Mouse (Mus musculus) c-Kit-positive CD71-negative TER-119-negative erythroid progenitor cells, embryonic 14.5 days (primary cell): ENCODE data around the gene Car12.

ENCODE experiments used
- DNase-seq: peaks from one replicate; pipeline ENCODE4 v3.0.0-alpha.2; 2013; ENCODE audit warnings: low read depth

Car12 gene

DNA sequence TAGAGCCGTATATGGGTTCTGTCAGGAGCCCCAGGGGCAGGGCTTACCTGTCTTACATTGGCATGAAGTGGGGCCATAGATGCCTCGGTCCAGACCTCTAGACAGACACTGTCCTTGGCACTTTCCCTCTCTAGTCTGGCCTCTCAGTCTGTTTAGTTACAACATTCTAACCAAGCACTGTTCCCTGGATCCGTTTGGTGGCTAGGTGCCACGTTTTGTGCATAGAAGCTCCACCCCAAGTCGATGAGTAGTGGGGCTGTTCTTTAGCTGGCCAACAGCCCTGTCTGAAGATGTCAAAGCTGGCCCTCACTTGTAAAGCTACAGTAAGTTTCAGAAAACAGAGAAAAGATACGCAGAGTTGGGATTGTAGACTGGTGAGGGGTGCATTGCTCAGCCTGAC is 2.9 kb upstream of the Car12 start:
- no peak for DNase-seq

DNA sequence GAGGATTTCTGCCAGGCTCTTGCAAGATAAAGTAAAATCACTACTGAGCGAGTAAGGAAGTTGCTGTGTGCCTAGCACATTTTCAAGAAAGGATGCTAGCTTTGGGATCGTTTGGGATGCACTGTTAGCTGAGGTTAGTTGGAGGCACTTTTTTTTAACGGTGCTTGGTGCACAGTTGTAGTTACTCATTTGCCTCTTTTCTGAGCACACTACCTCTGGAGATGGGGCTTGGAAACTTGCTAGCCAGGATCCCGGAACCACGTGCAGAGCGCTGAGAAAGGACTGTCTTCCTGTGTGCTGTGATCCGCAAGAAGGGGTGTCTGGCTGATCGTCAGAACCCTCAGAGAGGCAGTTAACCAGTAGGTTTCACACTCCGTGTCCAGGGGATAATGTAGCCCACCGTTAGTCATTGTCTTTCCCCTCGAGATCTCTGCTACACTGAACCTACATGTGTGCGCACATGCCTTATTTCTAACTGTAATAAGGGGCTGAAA is 583 bp downstream of the Car12 start:
- DNase-seq, result no peak

DNA sequence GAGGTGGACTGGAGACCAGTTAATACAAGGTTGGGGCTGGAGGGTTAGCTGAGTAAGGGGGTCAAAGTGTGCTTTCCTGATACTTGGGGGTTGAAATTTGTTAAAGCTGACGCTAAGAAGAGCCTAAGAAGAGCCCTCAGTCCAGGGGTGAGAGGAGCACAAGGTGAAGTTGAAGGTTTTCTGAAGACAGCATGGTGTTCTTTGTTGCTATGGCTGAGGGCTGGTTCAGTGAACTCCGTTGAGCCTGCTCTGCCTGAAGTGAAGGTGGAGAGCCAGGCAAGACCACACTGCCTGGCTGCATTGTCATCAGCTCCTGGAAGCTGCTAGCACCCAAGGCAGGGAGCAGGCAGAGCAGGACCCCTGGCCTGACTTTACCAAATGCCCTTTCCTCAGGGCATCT is 1.9 kb downstream of the Car12 start:
- DNase-seq, result no peak

DNA sequence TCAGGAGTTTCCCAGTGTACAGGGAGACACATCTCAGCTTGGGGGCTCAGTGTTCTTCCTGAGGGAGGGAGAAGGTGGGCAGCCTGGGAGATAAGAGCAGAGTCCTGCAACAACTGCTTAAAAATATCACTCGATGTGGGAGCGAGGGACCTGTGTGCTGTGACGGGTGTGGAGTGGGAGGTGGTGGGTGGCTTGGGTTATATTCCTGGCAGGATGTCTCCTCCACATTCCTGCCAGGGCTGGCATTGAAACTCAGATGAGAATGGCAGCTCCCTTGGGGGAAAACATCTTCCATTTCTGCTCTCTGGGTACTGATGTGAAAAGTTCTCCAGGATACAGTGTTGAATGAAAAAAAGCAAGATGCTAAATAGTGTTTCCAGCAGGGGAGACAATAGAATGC is 3.0 kb downstream of the Car12 start:
- DNase-seq, result no peak

DNA sequence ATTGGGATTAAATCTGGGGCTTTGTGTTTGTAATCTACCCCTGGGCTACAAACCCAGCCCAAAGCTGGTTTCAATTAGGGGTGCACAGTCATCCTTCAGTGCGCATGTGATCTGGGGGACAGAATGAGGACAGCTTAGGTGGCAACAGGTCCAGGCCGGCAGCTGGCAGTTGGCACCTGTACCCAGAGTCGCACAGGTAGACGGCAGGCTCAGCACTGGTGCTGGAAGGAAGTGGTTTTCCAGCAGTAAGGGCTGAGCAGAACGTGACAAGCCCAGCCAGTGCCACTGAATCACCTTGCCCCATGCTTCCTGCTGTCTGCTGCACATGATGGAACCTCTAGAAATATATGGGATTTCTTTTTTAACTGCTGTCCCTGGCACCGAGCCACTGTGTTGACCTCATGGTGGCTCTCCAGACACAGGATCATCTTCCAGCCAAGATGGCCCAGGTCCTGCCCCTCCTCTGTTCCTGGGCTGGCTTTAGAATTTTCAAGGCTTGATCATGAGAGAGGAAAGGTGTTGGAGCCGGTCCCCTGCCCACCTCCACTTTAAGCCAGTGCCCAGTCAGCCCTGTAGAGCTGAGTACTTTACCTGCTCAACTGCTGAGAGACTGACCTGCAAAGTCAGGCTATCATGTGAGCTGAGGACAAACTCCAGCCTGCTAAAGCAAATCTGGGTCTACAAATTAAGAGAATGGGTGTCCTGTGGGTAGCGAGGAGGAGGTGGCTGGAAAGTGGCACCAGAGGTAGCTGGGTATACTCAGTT is 7.4 kb downstream of the Car12 start:
- no peak for DNase-seq

DNA sequence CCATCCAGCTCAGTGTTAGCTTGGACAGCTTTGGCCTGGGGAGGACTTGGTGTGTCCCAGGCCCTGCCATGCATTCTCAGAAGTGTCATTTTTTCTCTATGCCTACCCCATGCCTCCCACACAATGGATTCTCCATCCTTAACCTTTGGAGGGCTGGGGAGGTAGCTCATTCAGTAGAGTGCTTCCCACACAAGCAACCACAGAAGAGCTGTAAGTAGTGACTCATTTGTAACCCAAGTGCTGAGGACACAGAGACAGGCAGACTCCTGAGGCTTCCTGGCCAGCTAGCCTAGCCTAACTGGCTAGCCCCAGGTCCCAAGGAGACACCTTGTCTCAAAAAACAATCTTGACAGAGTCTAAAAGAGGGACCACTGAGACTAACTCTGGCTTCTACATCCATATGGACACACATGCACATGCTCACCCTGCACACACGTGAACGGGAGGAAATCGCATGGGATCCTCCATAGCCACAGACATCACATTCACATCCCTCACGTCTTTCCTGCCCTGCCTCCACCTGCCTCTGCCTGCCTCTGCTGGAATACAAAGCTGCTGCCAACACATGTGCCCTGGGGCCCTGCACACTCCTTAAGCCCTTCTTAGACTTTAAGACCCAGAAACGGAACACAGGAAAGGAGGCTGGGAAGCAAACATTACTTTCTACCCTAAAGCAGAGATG is 8.8 kb downstream of the Car12 start:
- no peak for DNase-seq

DNA sequence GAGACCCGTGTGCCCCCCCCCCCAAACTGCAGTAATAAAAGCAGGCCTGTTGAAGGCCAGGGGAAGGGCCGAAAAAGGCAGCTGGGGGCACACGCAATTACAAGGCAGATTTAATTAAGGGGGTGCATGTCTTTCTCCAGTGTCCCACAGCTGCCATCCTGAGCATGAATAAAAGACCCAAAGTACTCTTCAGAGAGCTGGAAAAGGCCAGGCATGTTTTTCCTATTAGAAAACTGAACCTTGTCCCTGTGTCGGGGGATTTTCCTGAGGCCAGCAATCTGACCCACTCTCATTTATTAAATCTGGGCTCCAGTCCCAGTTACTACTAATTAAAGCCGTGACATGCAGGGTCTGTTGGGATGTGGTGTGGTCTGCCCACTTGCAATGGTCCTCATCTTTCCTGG is 9.4 kb downstream of the Car12 start:
- no peak for DNase-seq

DNA sequence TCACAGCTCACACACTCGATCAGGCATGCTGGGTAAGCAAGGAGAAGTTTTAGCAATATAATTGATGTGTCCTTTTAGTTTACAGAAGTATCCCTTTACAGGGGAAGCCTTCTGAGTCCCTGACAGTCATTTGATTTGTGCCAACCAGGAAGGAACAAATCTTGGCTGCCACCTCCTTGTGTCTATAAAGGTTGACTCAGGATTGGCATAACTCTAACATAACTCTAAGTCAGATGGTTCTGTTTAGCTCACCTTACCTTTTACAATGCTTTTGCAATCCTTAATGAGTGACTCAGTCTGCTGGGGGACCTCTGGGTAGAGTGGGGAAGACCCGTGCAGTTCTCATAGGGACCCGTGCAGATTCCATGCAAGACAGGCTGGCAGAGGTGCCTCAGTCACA is 12.1 kb downstream of the Car12 start:
- DNase-seq, result no peak

DNA sequence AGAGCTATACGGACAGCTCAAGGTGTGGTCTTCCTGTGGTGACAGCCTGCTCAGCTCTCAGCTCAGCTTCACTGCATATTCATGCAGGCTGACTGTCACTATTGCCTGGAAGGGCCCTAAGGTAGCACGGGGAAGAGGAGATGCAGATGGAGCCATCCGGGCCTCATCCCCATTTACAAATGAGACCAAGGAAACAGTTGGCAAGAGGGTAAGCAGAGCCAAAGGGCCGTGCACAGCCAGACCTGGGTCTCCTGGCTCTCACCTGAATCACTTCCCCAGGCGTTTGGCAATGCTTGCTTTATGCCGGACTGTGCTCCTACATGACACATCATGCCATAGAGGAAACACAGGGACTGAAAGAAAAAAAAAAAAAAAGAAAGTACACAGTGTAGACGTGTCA is 13.8 kb downstream of the Car12 start:
- no peak for DNase-seq

DNA sequence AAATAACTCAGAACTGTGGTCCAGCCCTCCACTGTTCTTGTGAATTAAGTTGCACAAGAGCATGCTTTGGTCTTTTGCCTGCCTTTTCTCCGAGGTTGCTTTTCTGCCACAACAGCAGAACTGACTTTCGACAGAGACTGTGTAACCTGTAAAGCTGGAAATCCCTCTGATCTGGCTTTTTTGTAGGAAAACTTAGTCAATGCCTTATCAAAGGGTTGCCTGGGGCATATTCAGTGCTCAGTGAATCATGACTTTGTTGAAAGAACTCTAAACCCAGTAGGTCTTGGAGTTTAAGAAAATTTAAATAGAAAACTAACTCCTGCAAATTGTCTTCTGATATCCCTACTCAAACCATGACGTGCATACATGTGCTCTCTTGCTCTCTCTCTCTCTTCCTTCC is 17.1 kb downstream of the Car12 start:
- DNase-seq, result no peak

DNA sequence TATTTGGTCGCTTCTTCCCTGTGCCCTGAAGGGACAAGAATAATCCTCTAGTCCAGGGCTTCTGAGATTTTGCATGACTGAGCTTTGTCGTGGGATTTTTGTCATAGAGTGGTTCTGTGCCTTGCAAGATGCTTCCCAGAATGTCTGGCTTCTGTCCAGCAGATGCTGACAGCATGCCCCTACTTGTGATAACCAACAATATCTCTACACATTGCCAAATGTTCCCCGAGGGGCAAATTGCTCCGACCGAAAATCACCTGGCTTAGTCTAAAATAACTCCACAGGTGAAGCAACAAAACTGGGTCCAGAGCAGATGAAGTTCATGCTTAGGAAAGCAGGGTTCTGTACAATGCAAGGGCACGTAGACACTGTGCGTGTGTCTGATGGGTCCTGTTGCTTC is 17.8 kb downstream of the Car12 start:
- DNase-seq, result no peak

DNA sequence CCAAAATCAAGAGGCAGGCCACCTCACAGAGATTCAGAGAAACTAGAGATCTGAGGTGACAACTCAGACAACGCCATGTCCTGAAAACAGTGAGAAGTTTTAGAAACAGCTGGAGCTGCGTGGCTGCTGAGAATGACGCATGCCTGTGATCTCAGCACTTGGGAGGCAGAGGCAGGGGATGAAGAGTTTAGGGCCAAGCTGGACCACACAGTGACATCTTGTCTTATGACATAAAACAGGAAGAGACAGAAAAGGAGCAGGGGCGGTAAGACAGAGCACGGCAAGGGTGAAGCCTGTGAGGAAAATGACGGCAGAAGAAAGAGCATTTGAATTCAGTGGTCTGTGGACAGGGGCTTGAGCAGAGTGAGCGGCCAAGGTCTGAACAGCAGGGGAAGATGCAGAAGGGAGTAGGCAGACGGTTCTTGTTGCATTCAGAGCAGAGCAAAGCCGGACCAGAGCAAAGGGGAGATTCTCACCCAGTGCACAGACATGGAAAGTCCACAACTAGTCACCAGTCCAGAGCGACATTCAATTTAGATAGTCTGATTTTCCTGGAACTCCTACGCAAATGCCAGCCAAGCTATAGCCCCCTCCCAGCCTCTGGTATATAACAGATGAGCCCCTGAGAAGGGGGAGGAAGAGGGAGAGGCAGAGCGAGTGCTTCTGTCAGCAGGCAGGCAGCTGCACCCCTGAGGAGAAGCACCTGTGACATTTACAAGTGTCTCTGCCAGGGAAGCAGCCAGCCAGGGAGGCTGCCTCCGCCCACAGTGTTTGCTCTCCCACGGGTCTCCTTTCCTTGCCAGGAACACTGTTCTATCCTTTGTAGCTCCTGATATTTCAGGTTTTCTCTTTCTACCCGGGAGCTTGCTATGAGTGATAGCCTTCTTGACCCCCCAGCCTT is 19.6 kb downstream of the Car12 start:
- DNase-seq, result no peak

DNA sequence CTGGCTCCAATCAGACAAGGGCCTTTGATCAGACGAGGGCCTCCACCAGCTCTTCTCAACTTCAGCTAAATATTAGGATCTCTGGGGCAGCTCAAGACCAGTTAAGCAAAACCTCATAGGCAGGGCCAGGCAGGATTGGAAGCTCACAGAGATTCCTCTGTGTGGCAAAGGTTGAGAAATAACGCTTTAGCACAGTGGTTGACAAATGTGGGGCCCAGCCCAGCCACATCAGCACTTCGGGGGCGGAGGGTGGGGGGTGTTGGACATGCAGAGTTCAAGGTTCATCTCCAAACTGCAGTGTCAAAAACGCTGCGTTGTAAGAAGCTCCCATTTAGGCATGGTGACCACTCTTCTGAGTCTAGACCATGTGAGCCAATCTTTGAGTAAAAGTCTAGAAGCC is 21.1 kb downstream of the Car12 start:
- no peak for DNase-seq

DNA sequence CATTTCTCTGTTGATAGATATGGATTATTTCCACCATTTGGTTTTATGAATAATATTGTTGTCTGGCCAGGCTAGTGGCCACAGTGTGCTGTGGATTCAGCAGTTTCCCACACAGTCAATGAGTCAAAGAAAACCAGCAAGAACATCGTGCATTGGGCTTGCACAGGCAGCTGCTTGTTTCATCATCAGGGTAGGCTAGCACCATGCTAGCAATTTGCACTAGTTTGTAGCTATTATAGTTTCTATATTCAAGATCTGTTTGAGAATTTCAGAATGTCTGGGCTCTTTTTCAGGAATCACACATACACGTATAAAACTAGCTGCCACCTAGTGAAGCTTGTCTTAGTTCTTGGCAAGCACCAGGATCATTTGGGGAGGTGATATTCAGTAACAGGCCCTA is 21.6 kb downstream of the Car12 start:
- no peak for DNase-seq

DNA sequence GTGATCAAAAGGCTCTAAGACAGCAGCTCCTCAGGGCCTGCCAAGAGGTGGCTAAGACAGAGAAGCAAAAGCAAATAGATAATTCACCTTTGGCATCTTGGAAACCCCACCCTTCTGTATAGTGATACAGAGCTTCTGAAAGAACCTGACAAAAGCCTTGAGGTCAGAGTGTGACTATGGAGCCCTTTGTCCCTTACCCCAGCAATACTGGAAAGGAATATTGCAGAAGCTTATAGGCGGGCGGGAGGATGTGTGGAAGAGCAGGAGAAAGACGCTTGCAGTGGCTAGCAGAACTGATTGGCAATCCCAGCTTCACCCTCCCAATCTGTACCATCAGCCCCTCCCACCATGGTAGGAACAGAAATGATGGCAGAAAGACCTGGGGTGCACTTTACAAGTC is 22.5 kb downstream of the Car12 start:
- DNase-seq, result no peak

DNA sequence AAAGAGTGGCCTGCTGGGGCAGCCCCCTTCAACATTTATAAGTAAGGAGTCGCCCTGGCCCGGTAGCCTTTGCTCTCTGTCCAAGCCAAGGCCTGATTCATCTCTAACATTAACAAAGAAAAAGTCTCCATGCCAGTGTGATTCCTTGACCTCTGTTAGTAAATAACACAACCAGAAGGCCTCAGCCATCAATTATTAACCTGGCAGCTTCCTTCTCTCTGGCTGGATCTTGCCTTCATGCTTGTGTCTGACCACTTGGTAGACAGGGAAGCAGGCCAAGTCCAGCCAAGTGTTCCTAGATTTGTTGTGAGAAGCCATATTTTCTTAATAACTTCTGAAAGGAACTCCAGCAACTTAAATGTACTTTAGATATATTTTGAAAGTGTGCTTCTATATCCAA is 23.1 kb downstream of the Car12 start:
- no peak for DNase-seq

DNA sequence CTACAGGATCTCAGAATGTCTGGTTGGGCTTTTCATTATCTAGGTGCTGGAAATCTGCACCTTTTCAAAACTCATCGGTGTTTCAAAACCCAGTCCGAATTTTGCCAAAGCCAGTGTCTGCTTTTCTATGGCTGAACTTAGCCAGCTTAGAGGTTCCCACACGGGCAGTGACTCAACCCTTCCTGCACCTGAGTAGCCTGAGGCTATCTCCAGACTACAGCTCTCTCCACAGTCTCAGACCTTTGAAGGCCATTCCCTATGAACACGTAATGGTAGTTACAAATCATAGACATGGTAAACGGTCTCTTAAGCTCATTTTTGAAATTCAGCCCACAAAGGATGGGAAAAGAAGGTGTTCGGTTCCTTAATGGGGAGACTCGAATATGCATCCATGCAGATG is 26.0 kb downstream of the Car12 start:
- no peak for DNase-seq

DNA sequence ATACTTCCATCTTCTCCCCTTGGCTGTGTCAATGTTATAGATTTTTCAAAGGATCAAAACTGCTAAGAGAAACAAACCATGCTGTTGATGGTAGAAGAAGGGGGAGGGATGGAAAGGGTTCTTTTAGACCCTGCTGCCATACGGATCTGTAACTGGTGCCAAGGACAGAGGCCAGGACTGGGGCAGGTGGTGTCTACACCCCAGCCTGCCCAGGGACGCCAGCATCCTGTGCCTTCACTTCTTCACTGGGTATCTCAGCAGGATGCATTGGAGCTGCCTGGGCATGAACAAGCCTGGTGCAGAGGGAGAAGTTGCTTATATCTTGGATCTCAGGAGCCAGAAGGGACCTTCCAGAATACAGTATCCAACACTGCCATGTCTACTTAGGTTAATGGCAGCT is 31.0 kb downstream of the Car12 start:
- DNase-seq, result no peak

DNA sequence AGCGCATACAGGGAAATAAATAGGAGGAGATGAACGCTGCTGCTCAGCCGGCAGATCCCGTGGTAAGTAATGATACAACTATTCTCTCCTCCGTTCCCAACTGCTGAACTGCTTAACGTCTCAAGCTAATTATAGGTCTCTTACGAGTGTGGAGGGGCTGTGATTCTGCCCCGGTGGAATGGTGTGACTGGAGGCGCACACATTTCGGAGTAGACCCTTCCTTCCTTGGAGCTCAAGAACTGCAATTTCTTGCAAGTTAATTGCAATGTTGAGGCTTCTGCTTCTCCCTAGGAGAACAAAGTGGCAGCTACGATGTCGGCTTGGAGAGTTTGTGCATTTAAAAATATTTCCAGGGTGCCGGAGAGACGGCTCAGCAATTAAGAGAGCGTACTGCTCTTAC is 34.9 kb downstream of the Car12 start:
- DNase-seq, result no peak

DNA sequence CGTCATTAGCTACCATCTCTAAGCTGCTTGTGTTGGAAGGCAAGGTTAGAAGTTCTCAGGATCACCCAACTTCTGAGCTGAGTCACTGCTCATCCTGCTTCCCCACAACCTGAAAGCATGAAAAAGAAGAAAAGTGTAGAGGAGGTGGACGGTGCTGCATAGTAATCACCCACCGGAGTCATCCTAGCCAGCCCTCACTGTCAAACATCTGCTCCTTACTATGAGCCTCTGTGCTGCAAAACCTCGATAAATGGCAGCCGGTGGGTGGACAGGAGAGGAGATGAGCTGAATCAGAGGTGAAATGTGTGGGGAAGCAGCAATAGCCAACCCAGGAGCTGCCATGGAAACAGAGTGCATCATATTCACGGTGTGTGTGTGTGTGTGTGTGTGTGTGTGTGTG is 39.4 kb downstream of the Car12 start:
- no peak for DNase-seq

DNA sequence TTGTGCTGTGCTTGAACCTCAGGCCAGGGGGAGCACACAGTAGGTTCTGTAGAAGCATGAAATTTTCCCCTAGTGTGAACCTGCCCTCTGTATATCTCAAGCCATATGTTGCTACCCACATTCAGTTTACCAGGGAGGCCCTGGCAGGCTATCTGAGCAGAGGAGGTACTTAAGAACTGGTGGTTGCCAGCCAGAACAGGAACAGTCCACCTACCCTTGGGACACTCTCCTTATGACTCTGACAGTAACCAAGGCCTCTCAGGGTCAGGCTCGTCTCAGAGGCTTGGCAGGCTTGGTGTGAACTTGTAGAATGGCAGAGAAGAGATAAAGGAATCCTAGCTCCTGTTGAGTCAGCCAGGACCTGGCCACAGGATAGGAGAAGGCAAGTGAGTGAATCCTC is 47.5 kb downstream of the Car12 start:
- DNase-seq, result no peak

DNA sequence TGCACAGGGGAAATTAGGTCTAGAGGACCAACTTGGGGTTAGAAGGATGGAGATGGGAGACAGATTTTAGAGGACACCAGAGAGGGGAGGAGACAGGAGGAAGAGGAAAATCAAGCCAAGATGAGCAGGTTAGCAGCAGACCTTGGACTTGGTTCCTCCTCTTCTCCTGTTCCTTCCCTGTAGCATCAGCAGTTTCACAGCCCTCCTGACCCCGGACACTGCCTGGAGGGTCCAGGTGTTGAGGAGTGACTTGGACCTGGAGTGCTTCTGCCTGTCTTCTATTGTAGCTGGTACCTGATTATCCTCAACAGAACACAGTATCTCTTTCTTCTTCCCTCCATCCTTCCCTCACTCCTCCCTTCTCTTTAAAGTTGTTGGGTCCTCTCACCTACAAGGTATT is 55.2 kb downstream of the Car12 start:
- no peak for DNase-seq

DNA sequence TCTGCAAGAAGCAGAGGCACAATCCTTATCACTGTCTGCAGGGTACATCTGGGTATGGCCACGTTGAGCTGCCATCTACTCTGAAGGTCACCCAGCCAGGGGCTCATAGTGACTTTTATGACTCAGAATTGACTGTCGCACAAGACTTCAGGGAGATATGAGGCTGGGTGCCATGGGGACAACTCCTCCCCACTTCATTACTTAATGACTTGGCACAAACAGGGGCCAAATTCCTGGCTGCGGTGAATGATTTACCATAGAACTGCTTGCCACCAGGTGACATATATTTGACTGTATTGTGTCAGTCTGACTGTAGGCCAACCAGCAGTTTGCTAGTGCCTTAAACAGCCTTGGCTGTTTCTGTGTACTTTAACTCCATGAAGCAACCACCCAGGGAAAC is 55.8 kb downstream of the Car12 start:
- DNase-seq, result no peak
